ENCODE assay signal across 9 mouse cellular contexts in the genomic region with DNA sequence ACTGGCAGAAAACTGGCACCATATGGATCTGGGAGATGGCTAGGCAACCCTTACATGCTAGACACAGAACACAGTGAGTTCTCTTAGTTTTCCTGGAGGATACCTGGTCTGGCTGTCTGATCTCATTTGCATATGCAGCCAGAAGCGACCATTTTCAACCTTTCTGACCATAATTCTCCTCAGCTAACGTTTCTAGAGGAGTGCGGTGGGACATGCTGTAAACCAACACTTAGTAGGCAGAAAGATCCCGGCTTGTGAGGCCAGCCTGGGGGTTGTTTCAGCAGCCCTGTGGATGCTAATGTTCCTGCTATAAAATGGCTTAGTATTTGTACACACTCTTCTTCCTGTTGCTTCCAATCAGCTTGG.
DNase-seq lines count a peak whose midpoint lies in the region; ATAC-seq and TF ChIP-seq lines count a peak whose summit lies in the region.
"Had no signal": no experiment of that assay in that cellular context is flagged by ENCODE, and none has a peak within 500 bp of the region (broad histone marks: within the 10 kb centered on the region; RNA-seq: fewer than 3 reads in every experiment).

No protein-coding gene starts in this region.

- no peak overlapping the region for H3K4me3 ChIP-seq in heart, embryonic 14.5 days (ENCODE audit: control insufficient read depth in 1 of 2, insufficient read depth in 1 of 2, low read depth in 1 of 2, low read length in 2 of 2)
- H3K4me3 ChIP-seq in heart, embryonic 11.5 days (ENCODE audit: low read depth, low read length): no peak overlapping the region
- H3K4me3 ChIP-seq in thymus, adult 2 months (ENCODE audit: control insufficient read depth, insufficient read depth, low read length): peak overlapping the region; percentile 55
- peak overlapping the region; percentile 17; the same call in 1 of the 2 replicates for H3K4me3 ChIP-seq in limb, embryonic 14.5 days (replicated peaks; ENCODE audit: low read length)
- H3K4me3 ChIP-seq: left cerebral cortex, adult 2 months had no signal

- no peaks in the 10 kb centered on the region for H3K36me3 ChIP-seq in heart, embryonic 14.5 days (ENCODE audit: control insufficient read depth, insufficient read depth, low read length)
- no peaks in the 10 kb centered on the region for H3K36me3 ChIP-seq in heart, embryonic 11.5 days (ENCODE audit: control insufficient read depth, insufficient read depth, low read length)
- no peaks in the 10 kb centered on the region for H3K36me3 ChIP-seq in thymus, adult 2 months (ENCODE audit: control insufficient read depth, insufficient read depth, low read length)
- H3K36me3 ChIP-seq in limb, embryonic 14.5 days (ENCODE audit: control insufficient read depth, insufficient read depth, low read length): no peaks in the 10 kb centered on the region

- H3K4me2 ChIP-seq in heart, embryonic 14.5 days (ENCODE audit: low read length): peak overlapping the region; percentile 57
- H3K4me2 ChIP-seq in heart, embryonic 11.5 days: no peak overlapping the region
- H3K4me2 ChIP-seq in limb, embryonic 14.5 days (replicated peaks; ENCODE audit: low read depth, low read length, severe bottlenecking): peak overlapping the region; percentile 40

- TF ChIP-seq CTCF in thymus, adult 2 months (IDR thresholded peaks at IDR 0.05; ENCODE audit: borderline replicate concordance, control insufficient read depth, extremely low read depth, insufficient read depth, low read length, poor library complexity): no peak

- H3K27ac ChIP-seq in heart, embryonic 14.5 days (replicated peaks in 1 of 2; ENCODE audit: control insufficient read depth in 1 of 2, insufficient read depth in 1 of 2, low read depth in 2 of 2, low read length in 2 of 2): no peak overlapping the region
- H3K27ac ChIP-seq in heart, embryonic 11.5 days (ENCODE audit: low read depth, low read length): no peak overlapping the region
- peak overlapping the region; percentile 99 for H3K27ac ChIP-seq in thymus, adult 2 months (ENCODE audit: control insufficient read depth, insufficient read depth, low read length)
- no peak overlapping the region for H3K27ac ChIP-seq in limb, embryonic 14.5 days (replicated peaks; ENCODE audit: low read depth, low read length)
- H3K27ac ChIP-seq: left cerebral cortex, adult 2 months had no signal

- H3K4me1 ChIP-seq in heart, embryonic 14.5 days (ENCODE audit: control insufficient read depth in 2 of 2, insufficient read depth in 2 of 2, low read length in 2 of 2): peaks cover 2 to 10% of the 10 kb centered on the region in 2 experiments; a peak in 1 of 4 replicates
- peaks cover 6% of the 10 kb centered on the region; the same call in 1 of the 2 replicates for H3K4me1 ChIP-seq in heart, embryonic 11.5 days (ENCODE audit: control insufficient read depth, insufficient read depth, low read length)
- H3K4me1 ChIP-seq in thymus, adult 2 months (replicated peaks; ENCODE audit: control insufficient read depth, insufficient read depth, low read length): peaks cover 37% of the 10 kb centered on the region
- peaks cover 4% of the 10 kb centered on the region; the same call in 1 of the 2 replicates for H3K4me1 ChIP-seq in limb, embryonic 14.5 days (ENCODE audit: control insufficient read depth, insufficient read depth, low read length)

- H3K9ac ChIP-seq in heart, embryonic 14.5 days (ENCODE audit: low read length): peak overlapping the region; percentile 44; the same call in 1 of the 2 replicates
- H3K9ac ChIP-seq in heart, embryonic 11.5 days (ENCODE audit: low read depth, low read length): no peak overlapping the region
- H3K9ac ChIP-seq in limb, embryonic 14.5 days (ENCODE audit: low read depth, low read length, severe bottlenecking): peak overlapping the region; percentile 45; the same call in 1 of the 2 replicates

- no peak for DNase-seq in thymus, adult 2 months
- no peak for DNase-seq in thymus, postnatal 14 days
- DNase-seq in limb, embryonic 14.5 days (ENCODE audit: low spot score): no peak
- no peak for DNase-seq in cerebellum, adult 11 months
- no peak for DNase-seq in left cerebral cortex, adult 8-10 months (ENCODE audit: low spot score in 2 of 2)
- no peak for DNase-seq in thymus, postnatal 10 days (ENCODE audit: low spot score in 2 of 2)

- ATAC-seq in heart, embryonic 14.5 days (ENCODE audit: insufficient number of reproducible peaks, insufficient read depth, low FRiP score, low read depth): no peak
- ATAC-seq in heart, embryonic 11.5 days (replicated peaks; ENCODE audit: insufficient number of reproducible peaks, low FRiP score, low TSS enrichment): no peak
- ATAC-seq in limb, embryonic 14.5 days (ENCODE audit: low FRiP score, low read depth): no peak

- no peaks in the 10 kb centered on the region for H3K9me3 ChIP-seq in heart, embryonic 14.5 days (ENCODE audit: control insufficient read depth, low read length)
- no peaks in the 10 kb centered on the region for H3K9me3 ChIP-seq in heart, embryonic 11.5 days (replicated peaks; ENCODE audit: control insufficient read depth, low read length)
- H3K9me3 ChIP-seq in limb, embryonic 14.5 days (ENCODE audit: control insufficient read depth, low read length): no peaks in the 10 kb centered on the region

- peaks cover 8% of the 10 kb centered on the region; the same call in 1 of the 2 replicates for H3K27me3 ChIP-seq in heart, embryonic 14.5 days (ENCODE audit: control insufficient read depth, insufficient read depth, low read length)
- H3K27me3 ChIP-seq in heart, embryonic 11.5 days (ENCODE audit: control insufficient read depth, insufficient read depth, low read length): peaks cover 2% of the 10 kb centered on the region; the same call in 1 of the 2 replicates
- no peaks in the 10 kb centered on the region for H3K27me3 ChIP-seq in thymus, adult 2 months (ENCODE audit: control insufficient read depth, insufficient read depth, low read length)
- H3K27me3 ChIP-seq in limb, embryonic 14.5 days (ENCODE audit: control insufficient read depth, insufficient read depth, low read length): no peaks in the 10 kb centered on the region

- WGBS in heart, embryonic 14.5 days: 68% methylated on average over 4 of the region's 4 CpGs
- 63% methylated on average over 4 of the region's 4 CpGs for WGBS in heart, embryonic 11.5 days (ENCODE audit: insufficient replicate concordance)
- WGBS in thymus, adult 2 months: 49% methylated on average over 4 of the region's 4 CpGs
- WGBS in limb, embryonic 14.5 days: 27% methylated on average over 4 of the region's 4 CpGs

- no peak for TF ChIP-seq POLR2A in thymus, adult 2 months (IDR thresholded peaks at IDR 0.05; ENCODE audit: control insufficient read depth, extremely low read depth, insufficient read depth, low read length, poor library complexity)
- TF ChIP-seq POLR2A in limb, embryonic 14.5 days (IDR thresholded peaks at IDR 0.05; ENCODE audit: borderline replicate concordance, extremely low read depth, insufficient read depth, insufficient read length): no peak

Comparison
In these comparisons a context has a peak if more than half of its experiments do, and no peak if none do; other contexts are left out.
1. H3K4me3 ChIP-seq: peak in thymus, adult 2 months (single experiment) and limb, embryonic 14.5 days (single experiment); none in heart, embryonic 14.5 days (0 of 2) and heart, embryonic 11.5 days (single experiment).